8 mouse cellular contexts compared by ENCODE assay signal in genomic region chr10:61980424-61980823, GRCm38 (mm10). TPM values are rescaled to one million over a fixed set of nuclear protein-coding genes. Genes with fewer than 3 reads are reported as not detected.
DNase-seq lines count a peak whose midpoint lies in the region; ATAC-seq and TF ChIP-seq lines count a peak whose summit lies in the region.

No protein-coding gene starts in this region.

- no peak for TF ChIP-seq POLR2A in olfactory bulb, adult 2 months (IDR thresholded peaks at IDR 0.05; ENCODE audit: insufficient read depth, low read depth, low read length)
- no peak for TF ChIP-seq POLR2A in thymus, adult 2 months (IDR thresholded peaks at IDR 0.05; ENCODE audit: control insufficient read depth, extremely low read depth, insufficient read depth, low read length, poor library complexity)

- no peak overlapping the region for H3K27ac ChIP-seq in embryonic facial prominence, embryonic 10.5 days (replicated peaks)
- H3K27ac ChIP-seq in liver, embryonic 14.5 days = no peak overlapping the region
- no peak overlapping the region for H3K27ac ChIP-seq in olfactory bulb, adult 2 months (ENCODE audit: insufficient read depth, low read depth, low read length)
- no peak overlapping the region for H3K27ac ChIP-seq in thymus, adult 2 months (ENCODE audit: control insufficient read depth, insufficient read depth, low read length)

- peak; percentile 76 for DNase-seq in A20 (ENCODE audit: low read depth, low spot score)
- DNase-seq in adrenal gland, postnatal 14 days = peak; percentile 96
- DNase-seq in embryonic facial prominence, embryonic 10.5 days (ENCODE audit: low spot score) = peak; percentile 92
- peak; percentile 96 for DNase-seq in kidney, postnatal 10 days
- DNase-seq in liver, embryonic 14.5 days (ENCODE audit: low read depth in 3 of 3, low spot score in 3 of 3) = peak; percentile 45 to 54 (median 51)
- peak; percentile 88 for DNase-seq in thymus, adult 2 months

- no peaks in the 10 kb centered on the region for H3K36me3 ChIP-seq in embryonic facial prominence, embryonic 10.5 days (replicated peaks)
- H3K36me3 ChIP-seq in liver, embryonic 14.5 days (replicated peaks; ENCODE audit: control insufficient read depth, insufficient read depth, low read depth) = no peaks in the 10 kb centered on the region
- H3K36me3 ChIP-seq in thymus, adult 2 months (ENCODE audit: control insufficient read depth, insufficient read depth, low read length) = no peaks in the 10 kb centered on the region

- 3% methylated on average over 7 of the region's 7 CpGs for WGBS in embryonic facial prominence, embryonic 10.5 days
- under 1% methylated on average over 7 of the region's 7 CpGs for WGBS in liver, embryonic 14.5 days (ENCODE audit: insufficient replicate concordance)
- 3% methylated on average over 7 of the region's 7 CpGs for WGBS in olfactory bulb, adult 2 months
- WGBS in thymus, adult 2 months = 3% methylated on average over 7 of the region's 7 CpGs

- TF ChIP-seq EP300 in liver, embryonic 14.5 days (IDR thresholded peaks at IDR 0.05; ENCODE audit: low read depth) = no peak

- ATAC-seq in granulocyte monocyte progenitor cell, adult 5-6 weeks (replicated peaks; ENCODE audit: poor library complexity, severe bottlenecking) = peak; percentile 78
- no peak for ATAC-seq in liver, embryonic 14.5 days (ENCODE audit: insufficient read depth)

- H3K9me3 ChIP-seq in embryonic facial prominence, embryonic 10.5 days = peaks cover 3% of the 10 kb centered on the region; the same call in 1 of the 2 replicates
- no peaks in the 10 kb centered on the region for H3K9me3 ChIP-seq in liver, embryonic 14.5 days (ENCODE audit: control insufficient read depth, low read length)

- peak; percentile 89 for TF ChIP-seq CTCF in liver, embryonic 14.5 days (IDR thresholded peaks at IDR 0.05; ENCODE audit: low read depth)
- peak; percentile 51 for TF ChIP-seq CTCF in olfactory bulb, adult 2 months (IDR thresholded peaks at IDR 0.05; ENCODE audit: insufficient read depth, low read depth, low read length)
- TF ChIP-seq CTCF in thymus, adult 2 months (IDR thresholded peaks at IDR 0.05; ENCODE audit: borderline replicate concordance, control insufficient read depth, extremely low read depth, insufficient read depth, low read length, poor library complexity) = peak; percentile 41; the same call in 1 of the 2 replicates

- H3K27me3 ChIP-seq in embryonic facial prominence, embryonic 10.5 days (replicated peaks; ENCODE audit: low read depth, poor library complexity, severe bottlenecking) = peaks cover 68% of the 10 kb centered on the region
- peaks cover 40% of the 10 kb centered on the region for H3K27me3 ChIP-seq in liver, embryonic 14.5 days (ENCODE audit: control insufficient read depth, insufficient read depth, low read length)
- peaks cover 13% of the 10 kb centered on the region for H3K27me3 ChIP-seq in thymus, adult 2 months (ENCODE audit: control insufficient read depth, insufficient read depth, low read length)

- no peak overlapping the region for H3K4me2 ChIP-seq in liver, embryonic 14.5 days (ENCODE audit: low read depth)

- H3K4me3 ChIP-seq in embryonic facial prominence, embryonic 10.5 days = no peak overlapping the region
- no peak overlapping the region for H3K4me3 ChIP-seq in liver, embryonic 14.5 days (ENCODE audit: insufficient read depth in 1 of 2, low read depth in 2 of 2, low read length in 2 of 2)
- H3K4me3 ChIP-seq in olfactory bulb, adult 2 months (ENCODE audit: insufficient read depth, low read depth, low read length) = no peak overlapping the region
- no peak overlapping the region for H3K4me3 ChIP-seq in thymus, adult 2 months (ENCODE audit: control insufficient read depth, insufficient read depth, low read length)

- no peak overlapping the region for H3K9ac ChIP-seq in liver, embryonic 14.5 days (replicated peaks)

- peaks cover 50% of the 10 kb centered on the region for H3K4me1 ChIP-seq in embryonic facial prominence, embryonic 10.5 days
- no peaks in the 10 kb centered on the region for H3K4me1 ChIP-seq in liver, embryonic 14.5 days (replicated peaks; ENCODE audit: control insufficient read depth in 2 of 2, insufficient read depth in 2 of 2, low read length in 1 of 2)
- H3K4me1 ChIP-seq in olfactory bulb, adult 2 months (ENCODE audit: control insufficient read depth, insufficient read depth, low read length) = peaks cover 19% of the 10 kb centered on the region
- 0 out of 2 replicates have a peak, but pooled peaks cover 2% of the 10 kb centered on the region for H3K4me1 ChIP-seq in thymus, adult 2 months (replicated peaks; ENCODE audit: control insufficient read depth, insufficient read depth, low read length)

RNA-seq across cellular contexts. Expression of gene Col13a1, which starts 1.5 kb away (rescaled TPM):
- 10.4 and 10.6 TPM in 2 replicates for total RNA-seq in adrenal gland, postnatal 14 days (2021)
- 6.0 and 6.1 TPM in 2 replicates for polyA plus RNA-seq in embryonic facial prominence, embryonic 10.5 days (2016; fragmentation: Nextera tagmentation; extraction: Ambion mirVana)
- not detected in 2 replicates for total RNA-seq in granulocyte monocyte progenitor cell, adult 5-6 weeks (2014; fragmentation: Nextera tagmentation)
- not detected in 2 replicates for total RNA-seq in granulocyte monocyte progenitor cell, adult 5-6 weeks (2017)
- polyA plus RNA-seq in liver, embryonic 14.5 days (2012; rRNA removed) = 0.57 and 0.79 TPM in 2 replicates
- polyA plus RNA-seq in liver, embryonic 14.5 days (2014; fragmentation: Nextera tagmentation; extraction: Ambion mirVana) = 0.39 and 0.67 TPM in 2 replicates
- polyA plus RNA-seq in olfactory bulb, adult 2 months (2012; ENCODE audit: insufficient read depth, insufficient read length, low replicate concordance, missing spikeins) = not detected in 2 replicates
- polyA plus RNA-seq in thymus, adult 2 months (2012; rRNA removed) = 0.13 TPM in 2 replicates
